In genomic region chr8:69867696-69868326, GRCm38 (mm10) we compare ENCODE assay signal across 17 mouse cellular contexts. TPM values are rescaled to one million over a fixed set of nuclear protein-coding genes. Genes with fewer than 3 reads are reported as not detected.
DNase-seq lines count a peak whose midpoint lies in the region; ATAC-seq and TF ChIP-seq lines count a peak whose summit lies in the region.
"Had no signal": no experiment of that assay in that cellular context is flagged by ENCODE, and none has a peak within 500 bp of the region (broad histone marks: within the 10 kb centered on the region; RNA-seq: fewer than 3 reads in every experiment).

No protein-coding gene starts in this region.

- ATAC-seq in heart, postnatal 0 days (ENCODE audit: insufficient read depth, low read depth) = peak; percentile 66; the same call in 1 of the 2 replicates
- ATAC-seq in lung, postnatal 0 days = peak; percentile 83
- ATAC-seq: forebrain, postnatal 0 days; hindbrain, postnatal 0 days; midbrain, embryonic 15.5 days had no signal

- H3K9ac ChIP-seq in heart, postnatal 0 days (replicated peaks; ENCODE audit: low read depth, low read length) = no peak overlapping the region
- no peak overlapping the region for H3K9ac ChIP-seq in lung, postnatal 0 days (replicated peaks; ENCODE audit: low read depth)
- H3K9ac ChIP-seq: forebrain, postnatal 0 days; limb, embryonic 15.5 days; lung, embryonic 14.5 days; midbrain, embryonic 15.5 days had no signal

- no peaks in the 10 kb centered on the region for H3K4me1 ChIP-seq in heart, postnatal 0 days (ENCODE audit: control insufficient read depth, insufficient read depth)
- H3K4me1 ChIP-seq in lung, postnatal 0 days (ENCODE audit: insufficient read depth, low read depth, low read length) = no peaks in the 10 kb centered on the region
- H3K4me1 ChIP-seq: limb, embryonic 15.5 days; midbrain, embryonic 15.5 days had no signal

- TF ChIP-seq CTCF in heart, postnatal 0 days (IDR thresholded peaks at IDR 0.05; ENCODE audit: low read depth) = no peak
- no peak for TF ChIP-seq CTCF in lung, postnatal 0 days (IDR thresholded peaks at IDR 0.05)

- H3K36me3 ChIP-seq in heart, postnatal 0 days (replicated peaks; ENCODE audit: control insufficient read depth, insufficient read depth, low read length) = no peaks in the 10 kb centered on the region
- no peaks in the 10 kb centered on the region for H3K36me3 ChIP-seq in lung, postnatal 0 days (ENCODE audit: insufficient read depth, low read length)
- H3K36me3 ChIP-seq: limb, embryonic 15.5 days had no signal

- TF ChIP-seq EP300 in heart, postnatal 0 days (IDR thresholded peaks at IDR 0.05; ENCODE audit: low read depth) = no peak
- no peak for TF ChIP-seq EP300 in lung, postnatal 0 days (IDR thresholded peaks at IDR 0.05)

- H3K27me3 ChIP-seq in heart, postnatal 0 days (ENCODE audit: control insufficient read depth, insufficient read depth, low read length) = no peaks in the 10 kb centered on the region
- no peaks in the 10 kb centered on the region for H3K27me3 ChIP-seq in lung, postnatal 0 days (replicated peaks; ENCODE audit: insufficient read depth, low read length)
- H3K27me3 ChIP-seq: limb, embryonic 15.5 days; midbrain, embryonic 15.5 days had no signal

- intact Hi-C loops in heart, postnatal 25 days (cut with DNase I) = no loop called here

- 72% methylated on average over 5 of the region's 5 CpGs for WGBS in heart, postnatal 0 days
- 70% methylated on average over 5 of the region's 5 CpGs for WGBS in lung, postnatal 0 days

- no peak overlapping the region for H3K4me2 ChIP-seq in heart, postnatal 0 days (ENCODE audit: low read depth, low read length)
- H3K4me2 ChIP-seq in lung, postnatal 0 days (replicated peaks; ENCODE audit: low read depth, low read length) = no peak overlapping the region
- H3K4me2 ChIP-seq: limb, embryonic 15.5 days; lung, embryonic 14.5 days; midbrain, embryonic 15.5 days had no signal

- no peaks in the 10 kb centered on the region for H3K9me3 ChIP-seq in heart, postnatal 0 days (replicated peaks; ENCODE audit: control insufficient read depth, low read length)
- H3K9me3 ChIP-seq in lung, postnatal 0 days (ENCODE audit: low read length) = no peaks in the 10 kb centered on the region
- H3K9me3 ChIP-seq: limb, embryonic 15.5 days; midbrain, embryonic 15.5 days had no signal

- H3K4me3 ChIP-seq in heart, postnatal 0 days (ENCODE audit: low read depth, low read length) = no peak overlapping the region
- H3K4me3 ChIP-seq in lung, postnatal 0 days (ENCODE audit: low read depth, low read length) = no peak overlapping the region
- H3K4me3 ChIP-seq: limb, embryonic 15.5 days; midbrain, embryonic 15.5 days had no signal

- no peak overlapping the region for H3K27ac ChIP-seq in heart, postnatal 0 days (ENCODE audit: low read depth)
- no peak overlapping the region for H3K27ac ChIP-seq in lung, postnatal 0 days (ENCODE audit: low read length)
- H3K27ac ChIP-seq: hindbrain, postnatal 0 days; kidney, postnatal 0 days; limb, embryonic 15.5 days; midbrain, embryonic 15.5 days had no signal

- no peak for DNase-seq in heart, postnatal 0 days (ENCODE audit: low spot score)
- no peak for DNase-seq in heart, postnatal 25 days (ENCODE audit: low spot score)
- peak; percentile 51 for DNase-seq in lung, postnatal 0 days (ENCODE audit: low spot score)
- no peak for DNase-seq in lung, adult 18-20 months
- DNase-seq in adipocyte (ENCODE audit: low spot score) = peak; percentile 86
- DNase-seq in c-Kit-positive CD71-positive TER-119-positive erythroid progenitor cells, embryonic 14.5 days (ENCODE audit: low spot score) = no peak
- DNase-seq in embryo, embryonic 10 days (ENCODE audit: low spot score) = no peak
- DNase-seq: cerebellum, adult 9-11 months; forebrain, postnatal 0 days; gastrocnemius, postnatal 10 days; lung, embryonic 14.5 days had no signal

RNA-seq across cellular contexts. Expression of gene Cilp2, which starts 19.7 kb away (rescaled TPM):
- total RNA-seq in heart, postnatal 0 days (2014; rRNA removed; ENCODE audit: low replicate concordance) = 0.23 and 0.43 TPM in 2 replicates
- polyA plus RNA-seq in heart, postnatal 0 days (2015; fragmentation: Nextera tagmentation; extraction: Ambion mirVana) = 0.36 and 0.49 TPM in 2 replicates
- 1 to 10 TPM; 2.8 to 2.9 TPM for total RNA-seq in heart, postnatal 25 days (2021)
- 0.17 and 0.36 TPM in 2 replicates for polyA plus RNA-seq in lung, postnatal 0 days (2015; fragmentation: Nextera tagmentation; extraction: Ambion mirVana)
- total RNA-seq: hematopoietic stem cell, adult 5-6 weeks; megakaryocyte, adult 5-6 weeks had no signal

RNA-seq across cellular contexts. Expression of gene Tssk6, which starts 34.2 kb away (rescaled TPM):
- total RNA-seq in heart, postnatal 0 days (2014; rRNA removed; ENCODE audit: low replicate concordance) = 0.11 TPM in 1 of 2 replicates, not detected in the other
- 1.1 and 1.2 TPM in 2 replicates for polyA plus RNA-seq in heart, postnatal 0 days (2015; fragmentation: Nextera tagmentation; extraction: Ambion mirVana)
- under 1 TPM in 1 of 2 experiments, not detected in 1; 0.20 TPM for total RNA-seq in heart, postnatal 25 days (2021)
- 1.9 and 2.3 TPM in 2 replicates for polyA plus RNA-seq in lung, postnatal 0 days (2015; fragmentation: Nextera tagmentation; extraction: Ambion mirVana)

RNA-seq across cellular contexts. Expression of gene Ndufa13, which starts 34.5 kb away (rescaled TPM):
- total RNA-seq in heart, postnatal 0 days (2014; rRNA removed; ENCODE audit: low replicate concordance) = 223 and 232 TPM in 2 replicates
- polyA plus RNA-seq in heart, postnatal 0 days (2015; fragmentation: Nextera tagmentation; extraction: Ambion mirVana) = 666 and 702 TPM in 2 replicates
- total RNA-seq in heart, postnatal 25 days (2021) = 100 to 1,000 TPM; 446 to 456 TPM
- polyA plus RNA-seq in lung, postnatal 0 days (2015; fragmentation: Nextera tagmentation; extraction: Ambion mirVana) = 165 and 177 TPM in 2 replicates

RNA-seq across cellular contexts. Expression of gene Yjefn3, which starts 34.7 kb away (rescaled TPM):
- total RNA-seq in heart, postnatal 0 days (2014; rRNA removed; ENCODE audit: low replicate concordance) = 1.2 and 22.3 TPM in 2 replicates
- polyA plus RNA-seq in heart, postnatal 0 days (2015; fragmentation: Nextera tagmentation; extraction: Ambion mirVana) = 12.9 and 13.9 TPM in 2 replicates
- total RNA-seq in heart, postnatal 25 days (2021) = 10 to 100 TPM in 1 of 2 experiments, 1 to 10 TPM in 1; 9.6 to 14.8 TPM
- polyA plus RNA-seq in lung, postnatal 0 days (2015; fragmentation: Nextera tagmentation; extraction: Ambion mirVana) = 2.1 and 3.4 TPM in 2 replicates
- total RNA-seq: hematopoietic stem cell, adult 5-6 weeks; megakaryocyte, adult 5-6 weeks had no signal

RNA-seq across cellular contexts. Expression of gene Pbx4, which starts 35.5 kb away (rescaled TPM):
- total RNA-seq in heart, postnatal 0 days (2014; rRNA removed; ENCODE audit: low replicate concordance) = 2.2 TPM in 1 of 2 replicates, not detected in the other
- 1.5 and 1.9 TPM in 2 replicates for polyA plus RNA-seq in heart, postnatal 0 days (2015; fragmentation: Nextera tagmentation; extraction: Ambion mirVana)
- total RNA-seq in heart, postnatal 25 days (2021) = under 1 TPM in 1 of 2 experiments, not detected in 1; 0.39 TPM
- polyA plus RNA-seq in lung, postnatal 0 days (2015; fragmentation: Nextera tagmentation; extraction: Ambion mirVana) = 15.9 and 17.0 TPM in 2 replicates

Comparison
In these comparisons a context has a peak if more than half of its experiments do, and no peak if none do; other contexts are left out.
1. DNase-seq: peak in lung, postnatal 0 days (single experiment) and adipocyte (single experiment); none in heart, postnatal 0 days (single experiment), heart, postnatal 25 days (single experiment), lung, adult 18-20 months (0 of 2), c-Kit-positive CD71-positive TER-119-positive erythroid progenitor cells, embryonic 14.5 days (single experiment) and embryo, embryonic 10 days (single experiment).